Mouse (Mus musculus) heart, adult 2 months (tissue): ENCODE measurements at regions not wholly inside any gene's neighbourhood (a gene's known extent, or its start where the extent isn't known, plus 50 kb on each side); places are given as distances from the start of the nearest gene placed in this dataset.

ENCODE experiments used
- CTCF ChIP-seq: fragments of 200-600 bp; IDR thresholded peaks from 2 replicates; pipeline ENCODE4 v1.8.1; 2022; ENCODE audit warnings: antibody characterized with exemption, mild to moderate bottlenecking, moderate library complexity
- EP300 ChIP-seq: fragments of 200-500 bp; IDR thresholded peaks from 2 replicates; pipeline ENCODE4 v1.6.1; 2011; ENCODE audit warnings: low read depth, low read length, control low read depth; ENCODE audit not compliant: insufficient read depth
- POLR2A ChIP-seq: fragments of 200-500 bp; IDR thresholded peaks from 2 replicates; pipeline ENCODE4 v1.6.1; 2011; ENCODE audit warnings: mild to moderate bottlenecking, low read depth, low read length, control low read depth; ENCODE audit not compliant: insufficient read depth

DNA sequence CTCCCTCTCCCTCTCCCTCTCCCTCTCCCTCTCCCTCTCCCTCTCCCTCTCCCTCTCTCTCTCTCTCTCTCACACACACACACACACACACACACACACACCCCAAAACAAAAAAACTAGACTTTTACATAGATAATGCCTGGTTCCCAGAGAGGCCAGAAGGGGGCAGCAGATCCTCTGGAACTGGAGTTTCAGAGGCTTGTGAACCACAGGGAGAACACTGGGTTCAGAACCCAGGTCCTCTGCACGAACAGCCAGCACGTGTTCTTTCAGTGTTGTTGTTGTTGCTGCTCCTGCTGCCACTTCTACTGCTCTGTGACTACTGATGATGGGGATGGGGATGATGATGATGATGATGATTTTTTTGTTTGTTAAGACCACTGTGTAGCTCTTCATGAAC is 68.4 kb upstream of the Smarcad1 start:
- TF ChIP-seq CTCF = peak; percentile 47
- TF ChIP-seq EP300 = no peak
- no peak for TF ChIP-seq POLR2A
